Mouse (Mus musculus): ENCODE measurements around the gene Itga9. TPM values are rescaled to one million over a fixed set of nuclear protein-coding genes. Genes with fewer than 3 reads are reported as not detected.
A peak's percentile ranks its signal among the peaks of the same experiment; 100 is the strongest.

The Itga9 gene
- total RNA-seq, 2 experiments from 2014 or later = 41.6 to 56.8 TPM

DNA sequence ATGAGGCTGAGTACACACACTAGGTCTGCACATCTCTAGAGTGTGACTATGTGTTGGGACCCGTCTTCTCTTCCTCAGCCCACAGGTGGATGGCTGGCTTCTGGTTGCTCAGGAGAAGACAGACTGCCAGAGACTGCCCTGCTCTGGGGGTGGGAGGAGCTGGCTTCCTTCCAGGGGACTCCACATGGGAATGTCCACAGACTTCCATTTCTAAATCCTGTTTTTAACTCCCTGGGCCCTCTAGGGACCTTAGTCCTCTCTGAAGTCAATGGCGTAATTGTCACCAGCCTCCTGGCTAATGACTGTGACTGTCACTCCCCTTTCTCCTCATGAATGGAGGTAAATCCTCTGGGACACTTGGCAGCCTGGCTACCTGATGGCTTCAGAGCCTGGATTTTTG is 45.4 kb downstream of the Itga9 start:
- peak; percentile 73 for DNase-seq

DNA sequence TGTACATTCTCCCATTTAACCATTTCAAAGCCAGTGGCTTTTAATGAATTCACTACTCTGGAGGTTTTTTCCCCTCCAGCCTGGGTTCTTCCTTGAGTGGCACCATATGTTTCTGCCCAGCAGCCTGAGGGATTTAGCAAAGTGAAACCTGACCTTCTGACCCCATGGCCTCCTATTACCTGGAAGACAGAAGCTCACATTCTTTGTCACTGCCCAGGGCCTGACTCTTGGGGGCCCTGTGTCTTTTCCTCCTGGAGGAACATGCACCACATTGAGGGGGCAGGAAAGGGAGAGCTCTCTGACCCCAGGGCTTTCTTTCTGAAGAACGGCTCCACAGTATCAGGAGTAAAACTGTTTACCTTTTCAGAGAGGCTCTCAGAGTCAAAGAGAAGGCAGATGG is 46.9 kb downstream of the Itga9 start:
- DNase-seq = no peak

DNA sequence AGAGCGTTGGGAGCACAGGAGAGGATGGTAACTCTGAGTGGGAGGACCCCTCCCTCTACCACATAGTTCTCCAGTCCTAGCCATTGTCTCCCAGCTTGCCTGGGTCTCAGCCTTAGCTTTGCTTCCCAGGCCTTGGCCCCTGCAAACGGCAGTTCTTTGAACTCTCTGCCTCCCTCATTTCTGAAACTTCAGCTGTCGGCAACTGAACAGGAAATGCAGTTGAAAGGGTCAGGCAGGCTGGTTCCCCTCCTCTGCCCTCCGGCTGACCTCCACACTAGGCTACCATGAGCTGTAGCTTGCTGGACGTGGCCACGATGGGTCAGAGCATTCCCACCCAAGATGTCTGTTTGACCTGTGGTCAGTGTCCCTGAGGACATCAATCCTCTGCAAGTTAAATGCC is 48.5 kb downstream of the Itga9 start:
- peak; percentile 30 for DNase-seq

DNA sequence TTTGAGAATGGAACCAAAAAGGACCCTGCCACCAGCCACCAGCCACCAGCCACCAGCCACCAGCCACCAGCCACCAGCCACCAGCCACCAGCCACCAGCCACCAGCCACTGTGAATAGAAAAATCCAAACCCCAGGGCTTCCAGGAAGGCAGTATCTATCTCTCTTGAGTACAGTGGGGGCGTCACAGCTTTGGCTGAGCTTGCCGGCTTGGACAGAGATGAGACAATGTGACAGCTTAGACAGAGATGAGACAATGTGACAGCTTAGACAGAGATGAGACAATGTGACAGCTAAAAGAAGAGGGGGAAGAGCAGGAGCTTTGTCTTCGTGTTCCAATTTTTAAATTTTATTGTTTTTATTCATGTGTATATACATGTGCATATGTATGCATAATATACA is 49.2 kb downstream of the Itga9 start:
- no peak for DNase-seq

DNA sequence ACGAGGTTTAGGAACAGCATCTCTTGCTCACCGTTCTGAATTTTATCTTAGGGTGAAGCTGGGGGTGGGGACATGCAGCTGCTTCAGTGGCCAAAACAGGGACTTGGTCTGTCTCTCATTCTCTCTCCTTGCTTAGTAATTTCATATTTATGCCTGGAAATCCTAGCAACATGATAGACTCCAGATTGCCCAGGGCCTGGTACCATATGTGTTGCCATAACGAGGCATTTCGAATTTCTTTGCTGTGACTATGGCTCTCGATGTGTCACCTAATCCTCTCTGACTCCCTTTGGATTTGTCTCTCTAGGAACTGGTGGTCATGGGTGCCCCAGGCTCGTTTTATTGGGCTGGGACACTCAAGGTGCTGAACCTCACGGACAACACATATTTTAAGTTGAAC is 51.7 kb downstream of the Itga9 start:
- DNase-seq = no peak

DNA sequence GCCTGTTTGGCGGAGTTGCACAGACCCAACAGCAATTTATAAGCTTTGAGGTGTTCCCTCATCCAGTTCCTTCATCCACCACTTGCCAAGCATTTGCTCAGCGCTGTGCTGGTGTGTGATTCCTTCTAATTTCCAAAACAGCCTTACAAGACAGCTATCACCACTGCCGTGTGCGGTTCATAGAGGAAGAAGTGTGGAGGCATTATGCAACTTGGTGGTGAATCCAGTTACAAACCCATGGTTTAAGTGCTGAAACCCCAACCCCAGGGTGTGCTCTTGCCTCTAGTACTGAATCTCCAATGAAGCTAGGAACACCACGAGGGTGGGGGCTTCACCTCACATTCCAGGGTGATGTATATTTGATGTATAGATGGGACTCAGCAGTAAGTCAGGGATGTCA is 53.3 kb downstream of the Itga9 start:
- no peak for DNase-seq

DNA sequence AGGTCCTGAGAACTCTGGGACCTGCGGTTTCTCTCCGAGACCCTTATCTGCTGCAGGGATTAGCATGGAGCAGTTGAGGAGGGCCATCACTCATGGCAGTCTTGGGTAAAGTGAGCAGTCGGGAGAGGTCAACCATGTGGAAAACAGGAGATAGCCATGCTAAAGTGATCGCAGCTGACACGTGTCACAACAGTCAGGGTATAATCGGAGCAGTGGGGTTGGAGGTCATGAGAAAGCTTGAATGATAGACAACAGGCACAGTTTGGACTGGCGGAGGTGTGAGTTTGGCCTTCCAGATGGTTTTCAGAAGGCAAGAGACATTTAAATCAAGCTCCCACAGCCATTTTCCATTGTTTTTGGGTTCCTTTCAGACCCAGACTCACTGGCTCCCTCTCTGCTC is 53.8 kb downstream of the Itga9 start:
- no peak for DNase-seq

DNA sequence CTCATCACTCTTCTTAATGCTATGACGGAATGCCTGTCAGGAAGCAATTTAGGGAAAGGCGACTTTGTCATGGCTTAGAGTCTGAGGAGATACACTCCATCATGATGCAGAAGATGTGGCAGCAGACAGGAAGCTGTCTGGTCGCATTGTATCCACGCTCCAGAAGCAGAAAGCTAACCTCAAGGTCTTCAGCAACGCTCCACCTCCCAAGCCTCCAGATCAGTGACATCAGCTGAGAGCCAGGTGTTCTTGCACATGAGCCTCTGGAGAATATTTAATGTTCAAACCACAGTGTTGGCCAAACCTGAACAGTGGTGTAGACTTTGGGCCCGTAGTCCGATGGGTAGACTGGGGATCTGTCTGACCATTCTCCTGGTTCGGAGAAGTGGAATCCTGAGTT is 55.5 kb downstream of the Itga9 start:
- no peak for DNase-seq

DNA sequence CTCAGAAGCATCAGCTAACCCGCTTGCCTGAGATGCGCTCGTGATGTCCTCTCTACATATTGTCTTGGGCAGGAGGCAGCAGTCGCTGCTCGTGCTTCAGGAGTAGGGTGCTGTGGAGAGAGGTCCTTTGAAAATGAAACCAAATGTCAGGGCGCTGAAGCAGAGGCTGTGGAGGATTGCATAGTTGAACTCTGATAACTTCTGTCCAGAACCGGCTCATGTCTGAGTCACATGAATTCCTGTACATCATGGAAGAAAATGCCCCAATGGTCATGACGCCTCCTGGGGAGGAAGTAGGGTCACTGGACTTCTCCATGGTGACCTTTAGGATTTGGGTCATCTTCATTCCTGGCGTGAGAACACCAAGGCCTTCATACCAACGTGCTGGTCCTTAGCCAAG is 56.0 kb downstream of the Itga9 start:
- peak; percentile 54 for DNase-seq

DNA sequence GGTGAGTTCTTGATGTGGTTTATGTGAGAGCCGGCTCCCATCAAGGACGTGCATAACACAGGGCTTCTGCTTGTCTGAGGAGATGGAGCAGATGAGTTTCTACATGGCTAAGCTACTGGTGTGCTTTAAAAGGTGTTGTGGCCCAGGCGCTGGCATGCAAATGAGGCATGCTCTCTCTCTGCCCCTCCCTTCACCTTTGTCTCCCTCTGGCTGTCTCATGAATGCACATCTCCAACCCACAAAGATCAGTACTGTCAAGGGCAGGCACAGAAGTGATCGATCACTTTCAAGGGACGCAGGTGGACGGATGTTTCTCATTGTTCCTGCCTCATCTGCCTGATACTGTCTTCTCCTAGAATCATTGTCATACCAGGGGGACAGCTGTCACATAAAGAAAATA is 57.4 kb downstream of the Itga9 start:
- no peak for DNase-seq

DNA sequence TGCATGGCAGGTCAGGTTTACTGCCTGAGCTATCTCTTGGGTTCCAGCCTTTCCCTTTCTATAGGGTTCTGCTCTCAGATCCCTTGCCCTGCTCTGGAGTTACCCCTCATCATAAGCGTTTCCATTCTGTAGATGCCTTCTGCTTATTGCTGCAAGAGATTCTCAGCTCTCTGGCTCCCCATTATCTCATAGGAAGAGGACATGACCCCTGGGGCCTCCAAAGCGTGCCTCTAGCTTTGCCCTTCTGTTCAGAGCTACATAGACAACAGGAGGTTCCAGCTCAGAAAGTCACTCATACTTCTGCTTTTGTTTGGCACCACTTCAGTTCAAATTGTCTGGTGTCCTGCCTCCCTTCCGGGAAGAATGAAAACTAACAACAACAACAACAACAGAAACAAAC is 59.6 kb downstream of the Itga9 start:
- DNase-seq = no peak

DNA sequence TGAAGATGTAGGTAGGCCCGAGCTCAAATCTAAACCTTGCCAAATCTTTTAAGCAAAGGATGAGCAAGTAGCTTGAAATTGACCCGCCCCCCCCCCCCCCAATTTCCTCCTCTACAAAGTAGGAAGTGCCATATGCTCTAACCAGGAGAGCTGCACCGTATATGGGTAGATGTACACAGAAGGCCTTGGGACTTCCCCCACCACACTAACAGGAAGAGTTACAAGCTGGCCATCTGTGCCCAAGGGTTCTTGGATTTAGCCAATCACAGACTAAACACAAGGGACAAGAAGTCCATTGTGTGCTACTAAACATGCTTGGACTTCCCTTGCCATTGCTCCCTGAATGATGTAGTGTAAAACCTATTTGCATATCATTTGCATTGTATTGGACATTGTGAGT is 63.2 kb downstream of the Itga9 start:
- DNase-seq = no peak

DNA sequence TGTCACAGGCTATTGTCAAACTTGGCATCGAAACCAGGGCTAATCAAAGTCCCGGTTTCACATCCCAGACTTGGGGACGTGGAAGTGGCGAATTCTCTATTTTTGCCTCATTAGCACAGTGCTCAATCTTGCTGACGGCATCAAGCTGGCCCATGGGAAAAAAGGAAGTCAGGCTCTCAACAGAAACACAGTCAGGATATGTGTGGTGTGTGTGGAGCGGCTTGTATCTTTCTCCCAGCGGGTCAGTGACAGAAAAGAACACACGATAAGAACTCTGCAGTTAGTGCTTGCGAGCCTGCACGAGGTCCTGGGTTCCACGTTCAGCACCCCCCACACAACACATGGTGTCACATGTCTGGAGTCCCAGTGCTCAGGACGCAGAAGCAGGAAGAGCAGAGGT is 67.8 kb downstream of the Itga9 start:
- DNase-seq = no peak

DNA sequence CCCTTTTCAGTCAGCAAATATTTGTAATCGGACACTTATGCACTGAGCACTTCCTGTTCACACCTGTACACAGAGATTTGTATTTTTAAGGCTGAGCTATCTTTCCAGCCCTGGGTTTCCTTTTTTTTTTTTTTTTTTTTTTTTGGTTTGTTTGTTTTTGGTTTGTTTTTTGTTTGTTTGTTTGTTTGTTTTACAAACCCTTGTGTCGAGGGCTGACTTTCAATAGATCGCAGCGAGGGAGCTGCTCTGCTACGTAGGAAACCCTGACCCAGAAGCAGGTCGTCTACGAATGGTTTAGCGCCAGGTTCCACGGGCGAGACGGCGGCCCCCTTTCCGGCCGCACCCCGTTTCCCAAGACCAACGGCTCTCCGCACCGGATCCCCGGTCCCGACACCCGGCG is 68.3 kb downstream of the Itga9 start:
- peak; percentile 39 for DNase-seq

DNA sequence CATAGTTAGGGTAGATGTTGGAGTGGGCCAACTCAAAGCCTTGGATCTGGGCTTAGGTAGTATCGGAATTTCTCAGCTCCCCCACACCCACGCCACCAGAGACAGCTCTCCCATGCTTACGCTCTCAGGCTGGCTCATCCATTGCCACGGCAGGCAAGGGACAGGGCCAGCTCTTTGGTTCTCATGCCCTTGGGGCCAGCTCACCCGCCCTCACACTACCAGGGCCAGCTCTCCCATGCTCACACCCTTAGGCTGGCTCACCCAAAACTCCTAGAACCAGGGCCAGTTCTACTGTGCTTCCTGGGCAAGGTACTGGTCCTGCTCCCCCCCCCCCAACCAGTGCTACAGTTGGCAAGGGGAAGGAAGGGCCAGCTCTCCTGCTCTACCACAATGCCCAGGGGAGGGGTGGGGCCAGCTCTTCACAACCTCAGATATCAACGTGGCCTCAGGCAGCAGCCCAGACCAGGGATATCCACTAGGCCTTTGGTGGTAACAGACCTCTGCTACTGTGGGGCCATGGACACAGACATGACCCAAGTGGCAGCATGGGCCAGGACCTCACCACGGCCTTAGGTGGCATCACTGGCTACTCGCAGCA is 69.2 kb downstream of the Itga9 start:
- DNase-seq = no peak

DNA sequence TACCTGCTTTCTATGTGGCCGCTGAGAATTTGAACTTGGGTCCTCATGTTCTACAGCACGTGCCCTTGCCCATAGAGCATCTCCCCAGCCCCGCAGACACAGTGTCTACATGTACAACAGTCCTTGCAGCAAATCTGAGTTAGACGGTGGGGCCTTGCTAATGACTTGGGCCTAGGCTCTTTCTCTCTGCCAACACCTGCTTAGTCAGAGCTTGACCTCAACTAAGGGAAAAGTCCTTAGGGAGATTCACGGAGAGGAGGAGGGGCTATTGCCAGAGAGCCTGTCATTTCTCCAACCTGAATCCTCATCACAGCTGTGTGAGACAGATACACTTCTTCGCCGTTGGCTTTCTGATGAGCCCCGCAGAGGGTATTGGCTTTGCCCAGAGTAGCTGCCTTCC is 70.2 kb downstream of the Itga9 start:
- no peak for DNase-seq

DNA sequence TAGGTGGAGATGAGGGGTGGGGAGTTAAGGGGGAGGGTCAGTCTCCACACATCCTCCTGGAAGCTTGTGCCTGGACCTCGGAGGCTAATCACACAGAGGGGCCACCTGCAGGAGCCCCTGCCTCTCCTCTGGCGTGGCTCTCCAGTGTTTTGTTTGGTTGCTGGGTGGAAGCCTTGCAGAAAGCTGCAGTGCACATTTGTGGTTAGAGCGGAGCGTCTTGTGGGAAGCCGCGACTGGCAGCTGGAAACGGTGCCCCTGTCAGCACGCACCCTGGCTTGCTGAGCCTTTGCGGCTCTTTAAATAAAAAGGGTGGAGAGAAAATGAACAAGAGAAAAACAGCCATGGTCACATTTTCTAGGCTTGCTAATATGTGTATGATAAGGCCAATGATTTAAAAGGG is 70.9 kb downstream of the Itga9 start:
- DNase-seq = no peak

DNA sequence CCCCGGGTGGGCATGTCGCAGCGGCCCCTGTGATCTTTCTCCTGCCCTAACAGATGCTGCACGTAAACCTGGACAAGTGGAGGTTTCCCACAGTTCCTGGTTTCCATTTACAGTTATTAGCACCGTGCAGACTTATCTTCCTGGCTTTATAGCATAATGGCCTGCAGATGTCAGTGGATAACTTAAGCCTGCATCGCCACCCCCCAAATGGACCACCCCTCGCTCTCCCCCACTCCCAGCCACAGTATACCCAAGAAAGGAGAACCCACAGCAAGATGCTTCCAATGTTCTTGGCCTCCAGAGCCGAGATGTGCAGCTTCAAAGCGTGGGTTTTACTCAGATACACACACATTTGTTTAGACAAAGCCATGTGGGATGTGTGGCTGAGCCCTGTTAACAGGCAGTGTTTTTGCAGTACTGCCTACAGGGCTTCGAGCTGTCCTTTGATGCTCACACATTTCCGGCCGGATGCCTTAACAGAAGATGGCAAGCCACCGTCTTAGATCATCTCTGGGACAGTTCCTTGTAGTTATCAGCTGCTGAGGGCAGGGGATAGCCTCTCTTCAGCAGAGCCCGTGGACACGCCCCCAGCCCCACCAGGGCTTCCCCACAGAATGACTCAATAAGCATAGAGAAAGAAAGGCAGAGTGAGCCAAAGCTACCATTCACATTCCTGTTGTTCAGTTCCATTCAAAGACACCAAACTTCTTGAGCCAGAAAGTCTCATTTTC is 71.7 kb downstream of the Itga9 start:
- DNase-seq = no peak

DNA sequence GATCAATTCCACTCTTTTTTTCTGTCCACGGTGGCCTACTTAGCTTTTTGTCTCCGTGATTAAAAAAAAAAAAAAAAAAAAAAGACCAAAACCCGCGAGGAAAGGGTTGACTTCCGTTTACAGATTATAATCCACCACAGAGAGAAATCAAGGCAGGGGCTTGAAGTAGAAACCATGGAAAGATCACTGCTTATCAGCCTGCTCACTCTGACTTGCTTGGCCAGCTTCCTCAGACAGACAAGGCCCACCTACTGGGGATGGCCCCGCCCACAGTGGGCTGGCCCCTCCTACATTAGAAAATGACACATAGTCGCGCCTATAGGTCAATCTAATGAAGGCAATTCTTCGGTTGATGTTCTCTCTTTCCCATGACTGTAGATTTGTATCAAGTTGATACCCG is 72.3 kb downstream of the Itga9 start:
- no peak for DNase-seq

DNA sequence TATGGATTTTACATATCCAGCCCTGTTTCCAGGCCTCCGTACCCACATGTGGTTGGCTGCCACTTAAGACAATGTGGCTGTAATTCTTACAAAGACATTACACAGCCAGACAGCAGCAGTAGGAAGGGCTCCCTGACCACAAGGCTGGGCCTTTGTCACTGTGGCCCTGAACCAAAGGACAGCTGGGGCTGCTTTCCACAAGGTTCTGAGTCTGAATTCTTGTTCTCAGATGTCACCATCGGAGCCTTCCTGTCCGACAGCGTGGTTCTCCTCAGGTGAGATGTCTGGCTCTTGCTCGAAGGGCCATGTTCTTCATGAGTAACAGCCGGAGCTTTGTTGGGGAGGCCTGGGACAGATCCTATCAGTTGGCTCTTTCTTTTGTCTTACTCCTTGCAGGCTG is 75.0 kb downstream of the Itga9 start:
- DNase-seq = peak; percentile 30

DNA sequence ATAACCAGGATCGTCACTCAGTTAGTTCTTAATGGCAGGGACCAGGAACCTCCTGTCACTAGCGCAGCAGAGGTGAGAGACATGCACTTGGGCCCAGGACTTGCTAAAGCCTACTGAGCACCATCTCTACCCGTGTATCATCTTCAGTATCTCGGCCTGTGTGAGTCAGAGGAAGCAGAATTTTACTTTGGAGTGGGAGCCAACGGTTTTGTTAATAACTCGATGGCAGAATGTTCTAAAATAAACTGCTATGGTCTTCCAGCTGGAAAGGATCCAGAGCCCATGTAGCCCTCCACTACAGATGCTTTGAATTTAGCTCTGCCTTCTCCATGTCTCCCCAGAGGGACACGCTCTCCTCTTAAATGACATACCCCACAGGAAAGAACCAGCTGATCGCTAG is 75.7 kb downstream of the Itga9 start:
- DNase-seq = no peak

DNA sequence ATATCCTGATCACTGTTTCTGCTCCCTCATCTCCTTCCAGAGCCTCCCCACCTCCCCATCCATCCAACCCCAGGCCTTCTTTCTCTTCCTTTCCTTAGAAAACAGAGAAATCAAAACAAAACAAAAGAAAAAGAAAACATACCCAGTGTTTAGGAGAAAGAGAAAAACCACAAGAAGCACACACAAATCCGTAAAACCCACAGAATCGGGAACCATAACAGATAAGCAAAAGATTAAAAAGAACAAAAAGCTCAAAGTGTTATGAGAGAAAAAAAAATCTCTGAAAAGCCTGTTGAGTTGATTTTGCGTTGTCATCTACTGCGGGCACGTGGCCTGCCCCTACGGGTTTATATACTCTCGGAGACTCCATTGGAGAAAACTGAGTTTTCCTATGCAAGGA is 77.0 kb downstream of the Itga9 start:
- no peak for DNase-seq

DNA sequence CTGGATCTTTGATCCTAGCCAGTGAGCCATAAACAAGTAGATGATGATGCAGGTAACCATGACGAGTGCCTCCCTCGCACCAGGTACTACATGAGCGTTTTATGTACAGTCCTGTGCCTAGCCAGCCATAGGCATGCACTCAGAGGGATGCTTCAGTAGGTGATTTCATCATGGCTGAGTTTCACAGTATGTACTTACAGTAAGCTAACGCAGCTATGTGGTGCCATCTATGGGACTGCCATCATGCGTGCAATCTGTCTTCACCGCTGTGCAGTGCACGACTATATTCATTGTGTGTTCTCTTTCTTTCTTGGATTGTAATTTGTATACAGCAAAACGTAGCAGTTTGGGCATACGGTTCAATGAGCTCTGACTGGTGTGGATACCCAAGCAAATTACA is 77.9 kb downstream of the Itga9 start:
- no peak for DNase-seq

DNA sequence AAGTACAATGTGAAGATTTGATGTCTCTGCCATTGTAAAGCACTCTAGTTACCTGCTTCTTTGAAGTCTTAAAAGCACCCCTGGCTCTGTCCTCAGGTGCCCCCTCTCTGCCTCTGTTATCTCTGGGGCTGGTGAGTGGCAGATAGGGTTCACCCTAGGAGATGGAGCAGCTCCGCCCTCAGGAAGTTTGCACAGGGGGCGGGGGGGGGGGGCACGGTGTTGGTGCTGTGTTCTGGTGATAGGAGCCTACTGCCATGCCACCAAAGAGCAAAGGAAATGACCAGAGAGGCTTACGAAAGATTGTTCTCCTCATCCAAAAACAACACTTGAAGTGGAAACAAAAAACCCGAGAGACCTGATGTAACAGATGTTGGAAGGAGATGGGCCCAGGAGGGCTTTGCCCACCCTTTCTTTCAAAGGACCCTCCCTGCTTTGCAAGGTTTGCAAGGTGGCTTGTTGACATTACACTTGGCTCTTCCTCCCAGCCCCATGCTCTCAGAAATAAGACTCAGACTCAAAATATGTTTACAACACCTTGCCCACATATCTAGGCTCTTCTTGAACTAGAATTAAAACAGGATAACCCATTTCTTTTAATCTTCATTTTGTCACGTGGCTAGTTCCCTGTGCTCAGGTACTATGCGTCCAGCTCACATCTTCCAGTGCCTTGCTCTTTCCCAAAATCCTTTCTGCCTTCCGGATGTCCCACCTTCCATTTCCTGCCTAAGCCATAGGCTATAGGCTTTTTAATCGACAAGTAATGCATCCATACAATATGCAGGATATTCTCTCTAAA is 79.9 kb downstream of the Itga9 start:
- no peak for DNase-seq
